Mouse (Mus musculus) lung, embryonic 15.5 days (tissue): ENCODE data around the gene Agrp. TPM values are rescaled to one million over a fixed set of nuclear protein-coding genes. Genes with fewer than 3 reads are reported as not detected.
"Not testable (repeated sequence)": the region's sequence is repeated elsewhere in the genome, so short reads cannot be mapped to it uniquely, and the experiment has no call there.

Experiments used
- ATAC-seq: fragments of 200-750 bp; cut with Nextera tagmentation; 2 replicates; pipeline ENCODE4 v1.8.0; 2017; ENCODE audit warnings: moderate number of reproducible peaks, borderline replicate concordance; ENCODE audit not compliant: low FRiP score, low TSS enrichment; ENCODE audit errors: extremely low read depth
- H3K27ac ChIP-seq: fragments of 300-500 bp; sonication (generic); 2 replicates; pipeline ENCODE4 v1.5.1; 2015; ENCODE audit warnings: moderate library complexity, mild to moderate bottlenecking, inconsistent platforms
- H3K27me3 ChIP-seq: fragments of 300-500 bp; sonication (generic); 2 replicates; pipeline ENCODE4 v1.6.1; 2015; ENCODE audit warnings: inconsistent platforms
- H3K36me3 ChIP-seq: fragments of 300-500 bp; sonication (generic); 2 replicates; pipeline ENCODE4 v1.6.1; 2015; ENCODE audit warnings: inconsistent platforms
- H3K4me1 ChIP-seq: fragments of 300-500 bp; sonication (generic); 2 replicates; pipeline ENCODE4 v1.6.1; 2015; ENCODE audit warnings: inconsistent platforms
- H3K4me2 ChIP-seq: fragments of 300-500 bp; sonication (generic); 2 replicates; pipeline ENCODE4 v1.6.1; 2015; ENCODE audit warnings: inconsistent platforms, mild to moderate bottlenecking, moderate library complexity
- H3K4me3 ChIP-seq: fragments of 300-500 bp; sonication (generic); 2 replicates; pipeline ENCODE4 v1.5.1; 2015; ENCODE audit warnings: mild to moderate bottlenecking, inconsistent platforms
- H3K9ac ChIP-seq: fragments of 300-500 bp; sonication (generic); 2 replicates; pipeline ENCODE4 v1.6.1; 2015; ENCODE audit warnings: inconsistent platforms
- H3K9me3 ChIP-seq: fragments of 300-500 bp; sonication (generic); 2 replicates; pipeline ENCODE4 v1.6.1; 2016; ENCODE audit warnings: inconsistent platforms
- whole genome bisulfite sequencing: fragments of 180-500 bp; shearing (Covaris S2); methylation state at CpG from one replicate; pipeline ENCODE4 v1.1.7; 2015; 5-methylcytosine and 5-hydroxymethylcytosine counted together
- polyA plus RNA-seq: library from polyadenylated mRNA; unstranded; fragments of >200 nt; fragmentation: Nextera tagmentation; extraction: Ambion mirVana; gene quantifications from 2 replicates; pipeline ENCODE4 v1.2.1, GENCODE M21; 2015

The Agrp gene
- polyA plus RNA-seq, 1 experiment from 2014 or later = 0.79 TPM

DNA sequence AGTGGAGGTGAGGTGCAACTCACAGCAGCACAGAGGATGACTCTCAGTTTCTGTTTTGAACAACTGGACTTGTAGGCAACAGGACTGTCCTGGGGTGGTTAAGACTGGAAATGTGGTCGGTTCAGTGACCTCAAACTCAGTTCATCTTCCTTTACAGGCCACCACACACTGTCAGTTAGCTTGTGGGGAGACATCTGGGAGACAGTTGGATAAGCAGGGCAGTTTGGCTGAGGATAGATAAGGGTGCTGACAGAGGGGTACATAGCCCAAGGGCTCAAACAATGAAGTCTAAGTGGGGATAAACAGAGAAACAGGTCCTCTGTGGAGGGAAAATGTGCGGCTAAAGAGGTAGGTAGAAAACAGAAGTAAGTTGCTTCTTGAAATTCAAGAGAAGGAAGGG lies 27.8 kb downstream of the Agrp start:
- H3K4me3 ChIP-seq = no peak overlapping the region
- H3K36me3 ChIP-seq = no peaks in the 10 kb centered on the region
- no peak overlapping the region for H3K9ac ChIP-seq
- H3K4me1 ChIP-seq = peaks cover 43% of the 10 kb centered on the region
- no peak overlapping the region for H3K27ac ChIP-seq
- H3K9me3 ChIP-seq = no peaks in the 10 kb centered on the region
- peaks cover 3% of the 10 kb centered on the region; the same call in 1 of the 2 replicates for H3K27me3 ChIP-seq
- no peak for ATAC-seq
- 56% methylated on average over 2 of the region's 2 CpGs for WGBS
- no peak overlapping the region for H3K4me2 ChIP-seq

DNA sequence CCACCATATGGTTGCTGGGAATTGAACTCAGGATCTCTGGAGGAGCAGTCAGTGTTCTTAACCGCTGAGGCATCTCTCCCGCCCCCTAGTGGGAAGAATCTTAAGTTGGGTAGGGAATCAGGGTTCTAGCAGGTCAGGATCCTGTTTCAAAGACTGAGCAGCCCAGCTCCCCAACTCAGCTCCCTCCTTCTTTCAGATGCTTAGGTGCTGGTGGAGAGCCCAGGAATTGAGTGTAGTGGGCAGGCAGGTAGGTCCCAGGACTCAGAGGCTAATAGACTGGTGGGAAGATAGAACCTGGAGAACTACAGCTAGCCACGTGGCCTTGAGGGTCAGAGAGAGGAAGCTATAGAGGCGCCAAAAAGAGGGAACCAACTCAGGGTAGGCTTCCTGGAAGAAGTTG lies 29.5 kb downstream of the Agrp start:
- H3K4me1 ChIP-seq = peaks cover 30% of the 10 kb centered on the region
- H3K9ac ChIP-seq = no peak overlapping the region
- H3K4me2 ChIP-seq = peak overlapping the region; percentile 86
- H3K4me3 ChIP-seq = peak overlapping the region; percentile 77; the same call in 1 of the 2 replicates
- H3K27ac ChIP-seq = no peak overlapping the region
- no peak for ATAC-seq
- H3K9me3 ChIP-seq = no peaks in the 10 kb centered on the region
- WGBS = 30% methylated on average over 4 of the region's 4 CpGs
- H3K27me3 ChIP-seq = no peaks in the 10 kb centered on the region
- no peaks in the 10 kb centered on the region for H3K36me3 ChIP-seq

- Histone ChIP-seq H3K9me3 (no peaks in the 10 kb centered on the region), H3K36me3 (no peaks in the 10 kb centered on the region), H3K4me1 (peaks cover 29% of the 10 kb centered on the region), H3K4me2 (peak overlapping the region; percentile 86), H3K9ac (peak overlapping the region; percentile 85; the same call in 1 of the 2 replicates), H3K4me3 (peak overlapping the region; percentile 77), H3K27me3 (no peaks in the 10 kb centered on the region), H3K27ac (peak overlapping the region; percentile 86)
- 9% methylated on average over 10 of the region's 10 CpGs for WGBS
- no peak for ATAC-seq
Observed at GRCm38 (mm10) chr8:105607062-105607461, 30.1 kb downstream of the Agrp start.

GRCm38 (mm10) chr8:105606189-105607023 lies 30.8 kb downstream of the Agrp start:
- no peaks in the 10 kb centered on the region for H3K9me3 ChIP-seq
- H3K4me1 ChIP-seq = peaks cover 29% of the 10 kb centered on the region
- peak; percentile 77 for ATAC-seq
- peak overlapping the region; percentile 77 for H3K4me3 ChIP-seq
- under 1% methylated on average over 30 of the region's 30 CpGs for WGBS
- H3K27ac ChIP-seq = peak overlapping the region; percentile 86
- H3K9ac ChIP-seq = peak overlapping the region; percentile 85
- H3K27me3 ChIP-seq = no peaks in the 10 kb centered on the region
- H3K4me2 ChIP-seq = peak overlapping the region; percentile 86
- no peaks in the 10 kb centered on the region for H3K36me3 ChIP-seq

DNA sequence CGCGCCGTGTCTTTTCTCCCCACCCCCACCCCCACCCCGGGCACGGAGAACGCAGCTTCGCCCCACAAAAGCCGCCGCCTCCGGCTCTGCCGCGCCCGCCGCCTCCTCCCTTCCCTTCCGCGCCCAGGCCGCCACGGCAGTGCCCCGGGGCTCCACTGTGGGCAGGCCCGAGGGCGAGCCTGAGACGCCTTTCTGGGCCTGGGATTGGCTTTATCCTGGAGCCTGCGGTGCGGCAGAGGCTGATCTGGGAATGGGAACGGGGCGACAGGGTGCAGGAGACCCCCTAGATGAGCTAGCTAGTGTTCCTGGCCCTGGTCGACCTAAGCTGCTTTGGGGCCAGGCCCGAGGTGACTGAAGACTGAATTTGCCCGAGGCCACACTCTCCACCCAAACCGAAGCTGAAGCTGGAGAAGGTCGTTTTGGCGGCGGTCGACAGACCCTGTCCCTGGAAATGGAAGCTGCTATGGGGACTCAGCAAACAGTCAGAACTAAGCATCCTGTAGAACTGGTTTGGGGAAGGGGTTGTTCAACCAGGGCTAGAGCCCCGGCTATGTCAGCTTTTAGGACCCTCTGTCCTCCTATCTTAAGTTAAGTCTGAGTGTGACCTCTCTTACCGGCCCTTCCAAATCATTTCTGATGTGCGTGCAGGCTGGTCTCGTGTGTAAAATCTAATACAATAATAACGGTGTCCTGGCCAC lies 31.6 kb downstream of the Agrp start:
- H3K4me3 ChIP-seq = peak overlapping the region; percentile 77

GRCm38 (mm10) chr8:105604804-105605381 lies 32.3 kb downstream of the Agrp start, which contains the start of gene Ripor1:
Ripor1 (plus strand) TSS chr8:105605255.
- Histone ChIP-seq H3K4me2 (peak within 1 kb of the TSS; percentile 86), H3K9ac (peak within 1 kb of the TSS; percentile 85), H3K4me3 (peak within 1 kb of the TSS; percentile 77), H3K27ac (peak within 1 kb of the TSS; percentile 86), H3K9me3 (no peaks in the 10 kb centered on the region), H3K36me3 (no peaks in the 10 kb centered on the region), H3K4me1 (peaks cover 29% of the 10 kb centered on the region), H3K27me3 (no peaks in the 10 kb centered on the region)
- under 1% methylated on average over 39 of the region's 42 CpGs for WGBS
- ATAC-seq = peak; percentile 84

More for the DNA sequence above, 31.6 kb downstream of the Agrp start:
- peaks cover 29% of the 10 kb centered on the region for H3K4me1 ChIP-seq
- H3K27me3 ChIP-seq = no peaks in the 10 kb centered on the region
- H3K27ac ChIP-seq = peak overlapping the region; percentile 86
- under 1% methylated on average over 37 of the region's 39 CpGs for WGBS
- H3K9ac ChIP-seq = peak overlapping the region; percentile 85
- no peaks in the 10 kb centered on the region for H3K36me3 ChIP-seq
- peak overlapping the region; percentile 86 for H3K4me2 ChIP-seq
- ATAC-seq = peak; percentile 20; the same call in 1 of the 2 replicates
- H3K9me3 ChIP-seq = no peaks in the 10 kb centered on the region

DNA sequence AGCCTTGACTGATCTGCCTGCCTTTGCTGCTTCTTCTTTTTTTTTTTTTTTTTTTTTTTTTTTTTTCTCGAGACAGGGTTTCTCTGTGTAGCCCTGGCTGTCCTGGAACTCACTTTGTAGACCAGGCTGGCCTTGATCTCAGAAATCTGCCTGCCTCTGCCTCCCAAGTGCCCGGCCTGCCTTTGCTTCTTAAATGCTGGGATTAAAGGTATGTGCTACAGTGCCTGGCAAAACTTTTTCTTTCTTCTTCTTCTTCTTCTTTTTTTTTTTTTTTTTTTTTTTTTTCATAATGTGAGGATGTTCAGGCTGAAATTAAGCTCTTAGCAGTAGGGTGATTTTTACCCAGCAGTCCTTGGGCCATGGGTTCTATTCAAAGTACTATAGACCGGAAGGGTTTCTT lies 34.7 kb downstream of the Agrp start:
- H3K36me3 ChIP-seq, H3K9me3 ChIP-seq, H3K4me3 ChIP-seq, H3K9ac ChIP-seq, H3K27me3 ChIP-seq, ATAC-seq, H3K27ac ChIP-seq, H3K4me2 ChIP-seq: not testable (repeated sequence)
- 76% methylated on average over 3 of the region's 3 CpGs for WGBS
- peaks cover 22% of the 10 kb centered on the region for H3K4me1 ChIP-seq

- no peak overlapping the region for H3K4me2 ChIP-seq
- H3K9ac ChIP-seq = no peak overlapping the region
- no peaks in the 10 kb centered on the region for H3K9me3 ChIP-seq
- no peaks in the 10 kb centered on the region for H3K27me3 ChIP-seq
- no peak overlapping the region for H3K27ac ChIP-seq
- no peak overlapping the region for H3K4me3 ChIP-seq
- H3K4me1 ChIP-seq = peaks cover 16% of the 10 kb centered on the region; the same call in 1 of the 2 replicates
- no peak for ATAC-seq
- WGBS = 69% methylated on average over 5 of the region's 5 CpGs
- H3K36me3 ChIP-seq = no peaks in the 10 kb centered on the region
Observed at GRCm38 (mm10) chr8:105601301-105601700, 35.9 kb downstream of the Agrp start.

DNA sequence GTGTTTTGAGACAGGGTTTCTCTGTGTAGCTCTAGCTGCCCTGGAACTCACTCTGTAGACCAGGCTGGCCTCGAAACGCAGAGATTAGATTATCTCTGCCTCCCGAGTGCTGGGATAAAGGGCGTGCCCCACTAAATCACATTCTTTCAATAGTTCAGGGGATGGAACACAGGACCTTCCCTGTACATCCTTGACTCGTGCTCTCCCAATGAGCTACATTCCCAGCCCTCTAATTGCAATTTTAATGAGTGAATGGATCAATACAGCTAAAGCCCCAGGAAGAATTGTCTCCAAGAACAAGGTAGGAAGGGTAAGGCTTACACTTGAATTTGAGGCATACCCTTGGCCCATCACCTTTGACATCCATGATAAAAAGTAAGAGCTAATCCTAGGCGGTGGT lies 38.4 kb downstream of the Agrp start:
- no peak for ATAC-seq
- no peak overlapping the region for H3K9ac ChIP-seq
- H3K4me1 ChIP-seq = peaks cover 20% of the 10 kb centered on the region
- WGBS = 80% methylated on average over 6 of the region's 6 CpGs
- H3K27me3 ChIP-seq = no peaks in the 10 kb centered on the region
- no peaks in the 10 kb centered on the region for H3K36me3 ChIP-seq
- H3K27ac ChIP-seq = no peak overlapping the region
- no peak overlapping the region for H3K4me2 ChIP-seq
- H3K4me3 ChIP-seq = no peak overlapping the region
- H3K9me3 ChIP-seq = no peaks in the 10 kb centered on the region

DNA sequence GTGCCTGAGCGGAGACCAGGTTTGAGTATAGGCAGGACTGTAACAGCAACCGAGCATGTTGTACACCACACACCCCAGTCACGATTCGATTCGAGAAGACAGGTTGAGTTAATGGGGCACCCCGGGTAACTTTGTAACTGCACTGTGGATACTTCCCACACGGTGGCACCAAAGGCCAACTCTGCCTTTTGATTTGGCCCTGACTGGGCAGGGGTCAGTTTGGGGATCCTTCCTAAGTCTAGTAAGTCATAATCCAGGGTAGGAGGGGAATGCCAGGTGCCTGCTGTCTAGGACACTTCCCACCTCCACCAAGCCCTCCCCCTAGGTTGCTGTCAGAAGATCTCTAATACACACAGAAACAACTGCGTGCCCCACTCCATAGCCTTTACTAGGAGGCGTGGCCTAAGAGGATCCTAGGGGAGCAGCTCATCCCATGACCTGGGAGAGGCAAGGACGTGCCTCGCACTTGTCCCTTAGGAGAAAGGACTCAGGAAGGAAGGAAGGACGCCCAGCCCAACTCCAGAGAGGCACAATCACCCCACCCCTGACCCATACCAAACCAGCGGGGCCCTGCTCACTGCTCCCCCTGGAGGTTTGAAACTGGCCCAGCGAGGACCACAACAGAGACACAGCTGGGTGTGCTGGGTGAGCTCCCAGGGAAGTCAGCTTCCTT lies 40.7 kb downstream of the Agrp start:
- Histone ChIP-seq H3K27me3 (no peaks in the 10 kb centered on the region), H3K4me3 (peak overlapping the region; percentile 15), H3K27ac (no peak overlapping the region), H3K9me3 (no peaks in the 10 kb centered on the region), H3K36me3 (no peaks in the 10 kb centered on the region), H3K9ac (no peak overlapping the region), H3K4me1 (peaks cover 23% of the 10 kb centered on the region), H3K4me2 (peak overlapping the region; percentile 51)
- WGBS = 5% methylated on average over 14 of the region's 14 CpGs
- peak; percentile 78 for ATAC-seq

GRCm38 (mm10) chr8:105594451-105595242 lies 42.5 kb downstream of the Agrp start:
- no peaks in the 10 kb centered on the region for H3K27me3 ChIP-seq
- no peaks in the 10 kb centered on the region for H3K9me3 ChIP-seq
- 62% methylated on average over 18 of the region's 18 CpGs for WGBS
- peaks cover 23% of the 10 kb centered on the region for H3K4me1 ChIP-seq
- H3K4me2 ChIP-seq = peak overlapping the region; percentile 23; the same call in 1 of the 2 replicates
- no peaks in the 10 kb centered on the region for H3K36me3 ChIP-seq
- no peak overlapping the region for H3K27ac ChIP-seq
- H3K4me3 ChIP-seq = no peak overlapping the region
- ATAC-seq = no peak
- H3K9ac ChIP-seq = no peak overlapping the region
